Mouse (Mus musculus) kidney, embryonic 16.5 days (tissue): ENCODE results near the gene Slc47a2. TPM values are rescaled to one million over a fixed set of nuclear protein-coding genes. Genes with fewer than 3 reads are reported as not detected.
"Not testable (repeated sequence)": the region's sequence is repeated elsewhere in the genome, so short reads cannot be mapped to it uniquely, and the experiment has no call there.

Source experiments
- ATAC-seq: fragments of 200-750 bp; cut with Nextera tagmentation; 2 replicates; pipeline ENCODE4 v1.8.0; 2017; ENCODE audit warnings: moderate TSS enrichment; ENCODE audit not compliant: low FRiP score, low TSS enrichment
- H3K27ac ChIP-seq: fragments of 300-500 bp; sonication (generic); 2 replicates; pipeline ENCODE4 v1.5.1; 2014; ENCODE audit warnings: low read length
- H3K27me3 ChIP-seq: fragments of 300-500 bp; sonication (generic); 2 replicates; pipeline ENCODE4 v1.6.1; 2014; ENCODE audit warnings: low read length, control low read depth, mixed read lengths; ENCODE audit not compliant: insufficient read depth
- H3K36me3 ChIP-seq: fragments of 300-500 bp; sonication (generic); 2 replicates; pipeline ENCODE4 v1.6.1; 2014; ENCODE audit warnings: low read length, control low read depth, mixed read lengths; ENCODE audit not compliant: insufficient read depth
- H3K4me1 ChIP-seq: fragments of 300-500 bp; sonication (generic); 2 replicates; pipeline ENCODE4 v1.6.1; 2014; ENCODE audit warnings: low read length, control low read depth, mixed read lengths; ENCODE audit not compliant: insufficient read depth
- H3K4me2 ChIP-seq: fragments of 300-500 bp; sonication (generic); replicated peaks from 2 replicates; pipeline ENCODE4 v1.6.1; 2014; ENCODE audit warnings: low read depth, low read length
- H3K4me3 ChIP-seq: fragments of 300-500 bp; sonication (generic); 2 replicates; pipeline ENCODE4 v1.5.1; 2014; ENCODE audit warnings: mild to moderate bottlenecking, low read length
- H3K9ac ChIP-seq: fragments of 300-500 bp; sonication (generic); replicated peaks from 2 replicates; pipeline ENCODE4 v1.6.1; 2014; ENCODE audit warnings: low read length
- H3K9me3 ChIP-seq: fragments of 300-500 bp; sonication (generic); 2 replicates; pipeline ENCODE4 v1.6.1; 2016; ENCODE audit warnings: low read length, control low read depth
- WGBS: fragments of 180-500 bp; shearing (Covaris S2); extraction: QIAGEN DNeasy Blood & Tissue Kit; methylation state at CpG from one replicate; pipeline ENCODE4 v1.1.7; 2014; 5-methylcytosine and 5-hydroxymethylcytosine counted together
- polyA plus RNA-seq: library from polyadenylated mRNA; unstranded; fragments of >200 nt; fragmentation: Nextera tagmentation; extraction: Ambion mirVana; gene quantifications from 2 replicates; pipeline ENCODE4 v1.2.1, GENCODE M21; 2015

Gene Slc47a2
- polyA plus RNA-seq, 1 experiment from 2014 or later = 0.10 TPM

DNA sequence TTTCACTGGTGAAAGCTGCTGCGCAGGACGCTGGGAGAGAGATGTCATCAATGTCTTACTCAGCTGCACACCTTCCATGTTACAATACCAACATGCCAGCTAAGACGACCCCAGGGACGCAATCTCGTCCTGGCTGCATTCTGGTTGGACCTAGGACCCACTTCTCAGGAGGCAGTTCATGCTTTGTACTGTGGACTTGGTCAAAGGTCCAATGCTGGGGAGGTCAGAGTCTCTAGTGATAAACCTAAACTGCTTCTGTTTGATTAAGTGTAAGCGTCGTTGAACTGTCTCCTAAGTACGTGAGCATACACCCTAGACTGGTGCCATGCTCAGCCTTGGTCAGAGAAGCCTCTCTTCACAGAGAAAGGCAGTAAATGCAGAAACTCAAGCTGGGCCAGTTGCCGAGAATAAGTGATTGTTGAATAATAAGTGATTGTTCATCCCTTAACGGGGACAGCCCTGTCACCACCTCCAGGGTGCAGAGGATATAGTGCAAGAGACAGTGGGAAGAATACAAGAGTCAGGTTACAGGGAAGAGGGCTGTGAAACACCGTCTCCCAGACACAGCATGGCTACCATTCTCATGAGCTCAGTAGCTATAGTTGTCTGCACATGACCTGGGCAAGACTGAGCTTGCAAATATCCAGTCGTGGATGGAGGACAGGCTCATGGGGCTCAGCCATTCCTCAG is 23.3 kb downstream of the Slc47a2 start:
- H3K9ac ChIP-seq = no peak overlapping the region
- H3K9me3 ChIP-seq = no peaks in the 10 kb centered on the region
- WGBS = 49% methylated on average over 12 of the region's 12 CpGs
- H3K4me1 ChIP-seq = no peaks in the 10 kb centered on the region
- H3K27me3 ChIP-seq = no peaks in the 10 kb centered on the region
- no peak overlapping the region for H3K4me2 ChIP-seq
- no peaks in the 10 kb centered on the region for H3K36me3 ChIP-seq
- no peak overlapping the region for H3K4me3 ChIP-seq
- H3K27ac ChIP-seq = no peak overlapping the region
- no peak for ATAC-seq

DNA sequence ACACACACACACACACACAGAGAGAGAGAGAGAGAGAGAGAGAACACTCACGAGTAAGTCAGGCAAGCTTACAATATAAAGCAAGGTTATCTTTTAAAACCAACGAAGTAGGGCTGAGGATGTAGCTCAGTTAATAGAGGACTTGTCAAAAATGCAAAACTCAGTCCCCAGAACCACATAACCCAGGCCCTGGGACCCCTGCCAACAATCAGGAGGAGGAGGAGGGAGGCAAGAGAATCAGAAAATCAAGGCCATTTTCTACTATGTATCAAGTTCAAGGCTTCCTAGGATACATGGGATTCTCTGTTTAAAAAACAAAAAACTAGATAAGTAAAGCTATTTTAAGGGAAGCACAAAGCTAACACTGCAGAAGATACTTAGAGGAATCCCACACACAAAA is 25.8 kb downstream of the Slc47a2 start:
- 49% methylated on average over 2 of the region's 2 CpGs for WGBS
- no peaks in the 10 kb centered on the region for H3K9me3 ChIP-seq
- H3K36me3 ChIP-seq = no peaks in the 10 kb centered on the region
- H3K4me2 ChIP-seq = no peak overlapping the region
- no peaks in the 10 kb centered on the region for H3K4me1 ChIP-seq
- ATAC-seq = no peak
- no peak overlapping the region for H3K4me3 ChIP-seq
- H3K9ac ChIP-seq = no peak overlapping the region
- no peaks in the 10 kb centered on the region for H3K27me3 ChIP-seq
- H3K27ac ChIP-seq = no peak overlapping the region

DNA sequence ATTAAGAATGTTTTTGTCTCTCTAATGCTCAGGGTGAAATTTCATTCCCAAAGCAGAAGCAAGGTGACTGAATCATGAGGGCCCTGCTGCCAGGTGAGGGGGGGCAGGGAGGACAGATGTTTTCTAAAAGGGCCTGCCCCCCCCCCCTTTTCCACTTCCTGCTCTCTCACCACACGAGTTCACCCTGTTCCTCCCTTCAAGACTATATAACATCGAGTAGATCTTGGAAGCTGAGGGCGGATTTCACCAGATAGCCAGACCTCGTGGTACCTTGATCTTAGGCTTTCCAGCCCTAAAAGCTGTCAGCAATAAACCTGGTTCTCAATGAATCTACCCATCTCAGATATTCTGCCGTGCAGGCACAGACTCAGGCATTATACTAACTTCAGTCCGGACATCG is 32.3 kb downstream of the Slc47a2 start:
- Histone ChIP-seq H3K4me1 (no peaks in the 10 kb centered on the region), H3K36me3 (no peaks in the 10 kb centered on the region), H3K27ac (no peak overlapping the region), H3K9ac (no peak overlapping the region), H3K9me3 (peaks cover 6% of the 10 kb centered on the region; the same call in 1 of the 2 replicates), H3K4me3 (no peak overlapping the region), H3K27me3 (no peaks in the 10 kb centered on the region), H3K4me2 (no peak overlapping the region)
- WGBS = 57% methylated on average over 7 of the region's 7 CpGs
- ATAC-seq = no peak

DNA sequence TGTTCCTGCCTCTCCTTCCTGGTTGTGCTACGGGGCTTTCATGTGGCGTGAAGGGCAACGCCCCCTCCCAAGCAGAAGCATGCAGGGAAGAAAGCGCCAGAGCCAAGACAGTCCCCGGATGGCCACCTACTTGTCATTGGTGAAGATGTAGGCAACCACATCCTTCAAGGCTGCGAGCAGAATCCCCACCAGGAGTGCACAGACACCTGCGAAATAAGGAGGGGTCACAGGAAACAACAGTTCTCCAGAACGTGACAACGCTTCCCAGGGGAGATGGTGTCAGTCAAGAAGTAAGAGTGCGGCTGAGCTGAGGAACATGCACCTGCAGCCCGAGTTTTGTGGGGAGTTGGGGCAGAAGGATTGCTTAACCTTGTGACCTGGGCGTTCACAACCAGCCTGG is 32.8 kb downstream of the Slc47a2 start:
- 61% methylated on average over 12 of the region's 12 CpGs for WGBS
- Histone ChIP-seq H3K36me3 (no peaks in the 10 kb centered on the region), H3K9ac (no peak overlapping the region), H3K27ac (no peak overlapping the region), H3K4me3 (no peak overlapping the region), H3K9me3 (peaks cover 10% of the 10 kb centered on the region; the same call in 1 of the 2 replicates), H3K27me3 (no peaks in the 10 kb centered on the region), H3K4me1 (no peaks in the 10 kb centered on the region), H3K4me2 (no peak overlapping the region)
- ATAC-seq = no peak

DNA sequence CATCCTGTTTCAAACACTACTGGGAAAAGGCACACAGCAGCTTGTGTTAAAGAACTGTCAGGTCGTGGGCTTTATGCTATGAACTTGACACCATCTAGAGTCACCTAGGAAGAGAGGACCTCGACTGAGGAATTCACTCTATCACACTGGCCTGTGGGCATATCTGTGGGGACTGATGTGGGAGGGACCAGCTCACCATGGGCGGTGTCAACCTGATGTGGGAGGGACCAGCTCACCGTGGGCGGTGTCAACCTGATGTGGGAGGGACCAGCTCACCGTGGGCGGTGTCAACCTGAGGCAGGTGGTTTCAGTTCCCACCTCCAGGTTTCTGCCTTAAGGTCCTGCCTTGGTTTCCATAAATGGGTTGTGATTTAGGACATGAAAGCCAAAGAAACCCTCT is 34.9 kb downstream of the Slc47a2 start:
- H3K9me3 ChIP-seq = peaks cover 10% of the 10 kb centered on the region; the same call in 1 of the 2 replicates
- no peaks in the 10 kb centered on the region for H3K27me3 ChIP-seq
- H3K27ac ChIP-seq = no peak overlapping the region
- no peak for ATAC-seq
- no peak overlapping the region for H3K4me2 ChIP-seq
- WGBS = 48% methylated on average over 7 of the region's 7 CpGs
- no peak overlapping the region for H3K4me3 ChIP-seq
- H3K36me3 ChIP-seq = no peaks in the 10 kb centered on the region
- H3K4me1 ChIP-seq = no peaks in the 10 kb centered on the region
- H3K9ac ChIP-seq = no peak overlapping the region

DNA sequence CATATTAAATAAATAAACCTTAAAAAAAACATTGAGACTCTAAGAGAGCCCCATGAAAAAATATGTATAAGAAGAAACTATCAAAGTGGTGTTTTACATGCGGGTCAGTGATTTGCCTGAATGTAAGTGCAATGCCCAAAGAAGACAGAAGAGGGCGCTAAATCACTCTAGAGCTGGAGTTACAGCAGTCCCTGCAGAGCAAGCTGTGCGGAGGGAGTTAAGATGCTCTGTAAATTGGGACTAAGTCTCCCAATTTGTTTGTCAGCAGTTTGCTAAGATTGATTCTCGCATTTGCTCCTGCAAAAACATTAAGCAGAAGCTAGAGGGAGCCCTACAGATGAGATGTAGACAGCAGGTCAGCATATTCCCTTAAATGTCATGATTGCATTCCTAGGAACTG is 37.3 kb downstream of the Slc47a2 start:
- WGBS = 79% methylated on average over 4 of the region's 4 CpGs
- Histone ChIP-seq H3K4me3 (no peak overlapping the region), H3K9ac (no peak overlapping the region), H3K27me3 (no peaks in the 10 kb centered on the region), H3K4me1 (peaks cover 6% of the 10 kb centered on the region; the same call in 1 of the 2 replicates), H3K36me3 (no peaks in the 10 kb centered on the region), H3K4me2 (no peak overlapping the region), H3K27ac (no peak overlapping the region), H3K9me3 (peaks cover 10% of the 10 kb centered on the region; the same call in 1 of the 2 replicates)
- no peak for ATAC-seq

DNA sequence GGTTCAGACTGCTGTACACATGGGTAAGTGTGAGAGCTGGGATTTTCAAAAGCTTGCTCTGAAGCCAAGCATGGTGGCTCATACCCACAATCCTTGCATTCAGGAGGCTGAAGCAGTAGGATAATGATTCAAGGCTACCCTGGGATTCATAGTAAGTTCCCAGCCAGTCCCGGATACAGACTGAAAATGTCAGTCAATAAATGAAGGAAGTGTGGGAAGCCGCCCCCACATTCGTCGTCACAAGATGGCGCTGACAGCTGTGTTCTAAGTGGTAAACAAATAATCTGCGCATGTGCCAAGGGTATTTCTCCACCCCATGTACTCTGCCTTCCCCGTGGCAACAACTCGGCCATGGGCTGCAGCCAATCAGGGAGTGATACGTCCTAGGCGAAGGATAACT is 38.1 kb downstream of the Slc47a2 start:
- not testable (repeated sequence) for H3K27me3 ChIP-seq, H3K9me3 ChIP-seq, ATAC-seq, H3K4me2 ChIP-seq, H3K27ac ChIP-seq, H3K4me3 ChIP-seq, H3K36me3 ChIP-seq, H3K9ac ChIP-seq, H3K4me1 ChIP-seq
- WGBS = 94% methylated on average over 6 of the region's 10 CpGs

DNA sequence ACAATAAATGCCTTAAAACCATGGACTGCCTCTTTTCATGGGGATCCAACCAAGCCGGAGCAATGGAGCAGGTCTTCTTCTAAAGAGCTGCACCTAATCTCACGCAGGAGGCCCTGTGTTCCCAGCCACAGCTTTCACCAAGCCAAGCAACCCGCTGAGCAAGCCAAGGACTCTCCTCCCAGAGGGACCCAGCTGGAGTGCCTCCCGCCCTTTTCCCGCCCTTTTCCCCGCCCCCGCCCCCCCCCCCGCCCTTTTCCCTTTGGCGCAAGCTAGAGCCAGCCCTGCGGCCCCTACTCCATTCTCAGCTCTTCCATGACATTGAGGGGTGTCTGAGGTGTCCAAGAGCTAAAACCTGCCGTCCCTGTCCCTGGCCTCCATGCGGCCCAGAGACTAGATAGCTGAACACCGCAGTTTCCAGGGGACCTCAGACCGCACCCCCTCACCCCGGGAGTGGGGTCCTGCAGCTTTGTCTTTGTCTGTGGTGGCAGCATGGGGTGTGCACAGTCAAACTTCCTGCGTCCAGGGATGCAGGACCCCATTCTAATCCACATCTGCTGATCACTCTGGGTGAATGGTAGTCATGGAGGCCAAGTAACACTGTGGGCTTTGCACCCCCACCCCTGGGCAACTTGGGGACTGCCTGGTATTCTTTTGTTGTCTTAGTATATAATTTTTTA is 41.8 kb downstream of the Slc47a2 start:
- WGBS = 19% methylated on average over 14 of the region's 16 CpGs
- Histone ChIP-seq H3K9me3 (peaks cover 9% of the 10 kb centered on the region; the same call in 1 of the 2 replicates), H3K27ac (no peak overlapping the region), H3K36me3 (no peaks in the 10 kb centered on the region), H3K4me1 (peaks cover 10% of the 10 kb centered on the region; the same call in 1 of the 2 replicates), H3K4me2 (peak overlapping the region; percentile 44), H3K9ac (peak overlapping the region; percentile 50; the same call in 1 of the 2 replicates), H3K4me3 (peak overlapping the region; percentile 19; the same call in 1 of the 2 replicates), H3K27me3 (no peaks in the 10 kb centered on the region)
- peak; percentile 51; the same call in 1 of the 2 replicates for ATAC-seq

DNA sequence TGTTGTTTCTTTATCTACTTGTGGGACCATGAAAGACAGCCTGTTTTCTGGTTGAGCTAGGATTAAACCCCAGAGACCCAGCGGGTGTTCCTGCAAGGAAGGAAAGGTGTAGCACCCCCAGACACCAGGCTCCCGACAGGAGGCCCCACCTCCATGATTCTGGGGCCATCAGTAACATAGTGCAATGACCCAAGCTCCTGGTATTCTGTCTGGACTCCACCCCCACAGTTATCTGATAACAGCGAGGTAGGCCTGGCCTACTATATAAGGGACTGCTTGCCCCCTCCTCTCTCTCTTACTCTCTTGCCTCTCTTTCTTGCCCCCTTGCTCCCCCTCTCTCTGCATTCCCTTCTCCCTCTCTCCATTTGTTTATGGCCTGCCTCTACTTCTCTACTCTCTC is 42.5 kb downstream of the Slc47a2 start:
- Histone ChIP-seq H3K27me3 (no peaks in the 10 kb centered on the region), H3K4me2 (no peak overlapping the region)
- ATAC-seq = no peak

DNA sequence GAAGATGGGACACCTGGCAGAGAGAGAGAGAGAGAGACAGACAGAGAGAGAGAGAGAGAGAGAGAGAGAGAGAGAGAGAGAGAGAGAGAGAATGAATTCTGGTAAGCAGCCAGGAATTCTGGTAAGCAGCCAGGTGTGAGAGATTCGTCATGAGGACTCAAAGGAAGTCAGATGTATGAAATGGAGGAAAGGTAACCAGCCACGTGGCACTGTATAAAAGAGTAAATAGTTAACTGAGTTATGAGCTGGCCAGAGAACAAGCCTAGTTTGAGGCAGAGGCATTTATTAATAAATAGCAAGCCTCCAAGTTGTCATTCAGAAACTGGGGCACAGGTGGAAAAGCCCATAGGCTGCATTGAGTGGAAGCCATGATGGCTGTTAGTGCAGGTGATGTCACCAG is 44.8 kb downstream of the Slc47a2 start:
- Histone ChIP-seq H3K9ac (no peak overlapping the region), H3K4me1 (peaks cover 10% of the 10 kb centered on the region; the same call in 1 of the 2 replicates), H3K4me3 (no peak overlapping the region), H3K4me2 (no peak overlapping the region), H3K27me3 (no peaks in the 10 kb centered on the region), H3K36me3 (no peaks in the 10 kb centered on the region), H3K9me3 (peaks cover 3% of the 10 kb centered on the region), H3K27ac (no peak overlapping the region)
- no peak for ATAC-seq
- WGBS = 57% methylated on average over 2 of the region's 2 CpGs

More for the DNA sequence above, 42.5 kb downstream of the Slc47a2 start:
- H3K27ac ChIP-seq = no peak overlapping the region
- no peak overlapping the region for H3K4me3 ChIP-seq
- H3K9me3 ChIP-seq = peaks cover 3% of the 10 kb centered on the region; the same call in 1 of the 2 replicates
- peaks cover 10% of the 10 kb centered on the region; the same call in 1 of the 2 replicates for H3K4me1 ChIP-seq
- H3K36me3 ChIP-seq = no peaks in the 10 kb centered on the region
- H3K9ac ChIP-seq = no peak overlapping the region
- 63% methylated on average over 3 of the region's 3 CpGs for WGBS
